8 mouse cellular contexts compared by ENCODE assay signal in genomic region chr1:169921710-169922211, GRCm38 (mm10). TPM values are rescaled to one million over a fixed set of nuclear protein-coding genes. Genes with fewer than 3 reads are reported as not detected.
DNase-seq lines count a peak whose midpoint lies in the region; ATAC-seq and TF ChIP-seq lines count a peak whose summit lies in the region.

No protein-coding gene starts in this region.

- no peak overlapping the region for H3K9ac ChIP-seq in MEL (ENCODE audit: control insufficient read depth, low read depth, low read length, poor library complexity, severe bottlenecking)
- H3K9ac ChIP-seq in liver, embryonic 13.5 days, result no peak overlapping the region
- no peak overlapping the region for H3K9ac ChIP-seq in stomach, embryonic 14.5 days (replicated peaks; ENCODE audit: low read depth, low read length)

- no peak overlapping the region for H3K27ac ChIP-seq in left cerebral cortex, adult 2 months
- H3K27ac ChIP-seq in MEL (ENCODE audit: control insufficient read depth, low read depth, low read length), result no peak overlapping the region
- no peak overlapping the region for H3K27ac ChIP-seq in liver, embryonic 13.5 days
- no peak overlapping the region for H3K27ac ChIP-seq in stomach, embryonic 14.5 days (ENCODE audit: low read length)

- no peak for TF ChIP-seq POLR2A in MEL (IDR thresholded peaks at IDR 0.05; ENCODE audit: control insufficient read depth in 1 of 2, insufficient read depth in 1 of 2, low read depth in 1 of 2, low read length in 2 of 2, poor library complexity in 1 of 2)

- no peaks in the 10 kb centered on the region for H3K9me3 ChIP-seq in MEL (replicated peaks; ENCODE audit: insufficient read depth, low read length)
- no peaks in the 10 kb centered on the region for H3K9me3 ChIP-seq in liver, embryonic 13.5 days (replicated peaks)
- H3K9me3 ChIP-seq in stomach, embryonic 14.5 days (ENCODE audit: control insufficient read depth, low read depth, low read length), result no peaks in the 10 kb centered on the region

- no peak for ATAC-seq in liver, embryonic 13.5 days (ENCODE audit: low read depth)
- ATAC-seq in stomach, embryonic 14.5 days (ENCODE audit: insufficient number of reproducible peaks, insufficient read depth, low FRiP score, low read depth), result peak; percentile 68

- peak in 1 of 2 experiments; percentile 38 for DNase-seq in left cerebral cortex, adult 2 months (ENCODE audit: extremely low spot score in 1 of 2, low spot score in 2 of 2)
- no peak for DNase-seq in left cerebral cortex, adult 11 months (ENCODE audit: low spot score)
- peak; percentile 73 for DNase-seq in MEL (ENCODE audit: low read depth, low spot score)
- DNase-seq in cerebellum, postnatal 10 days, result peak; percentile 61 to 69
- peak; percentile 41 for DNase-seq in heart, postnatal 4 days
- DNase-seq in liver, embryonic 13.5 days, result no peak
- no peak for DNase-seq in frontal cortex, postnatal 14 days (ENCODE audit: low spot score in 2 of 2)

- 0 out of 2 replicates have a peak overlapping the region, but pooled peaks have one; percentile 34 for H3K4me2 ChIP-seq in liver, embryonic 13.5 days
- H3K4me2 ChIP-seq in stomach, embryonic 14.5 days (replicated peaks; ENCODE audit: low read depth, low read length), result 0 out of 2 replicates have a peak overlapping the region, but pooled peaks have one; percentile 13

- no peak for TF ChIP-seq EP300 in MEL (IDR thresholded peaks at IDR 0.05; ENCODE audit: low read depth in 1 of 2, low read length in 2 of 2)

- intact Hi-C loops in left cerebral cortex, adult 2 months (cut with DNase I), result loop anchor here (5.0 kb wide), 1 partner anchor 216 kb away; no protein-coding TSS in a partner anchor

- no peak overlapping the region for H3K4me3 ChIP-seq in left cerebral cortex, adult 2 months
- peak overlapping the region; percentile 10 to 52; a peak in 3 of 4 replicates for H3K4me3 ChIP-seq in MEL (ENCODE audit: control insufficient read depth in 1 of 2, insufficient read depth in 1 of 2, low read depth in 2 of 2, low read length in 2 of 2)
- no peak overlapping the region for H3K4me3 ChIP-seq in liver, embryonic 13.5 days (replicated peaks)
- no peak overlapping the region for H3K4me3 ChIP-seq in stomach, embryonic 14.5 days (ENCODE audit: low read depth, low read length)

- H3K27me3 ChIP-seq in MEL (ENCODE audit: control insufficient read depth in 1 of 2, insufficient read depth in 2 of 2, low read length in 2 of 2), result no peaks in the 10 kb centered on the region; a peak in 1 of 4 replicates
- H3K27me3 ChIP-seq in liver, embryonic 13.5 days, result peaks cover 4% of the 10 kb centered on the region; the same call in 1 of the 2 replicates
- H3K27me3 ChIP-seq in stomach, embryonic 14.5 days (ENCODE audit: control insufficient read depth, insufficient read depth, low read length), result no peaks in the 10 kb centered on the region

- H3K36me3 ChIP-seq in MEL (ENCODE audit: control insufficient read depth in 1 of 2, insufficient read depth in 2 of 2, low read length in 2 of 2), result 0 out of 4 replicates have a peak, but pooled peaks cover 0 to 2% of the 10 kb centered on the region in 2 experiments
- H3K36me3 ChIP-seq in liver, embryonic 13.5 days, result no peaks in the 10 kb centered on the region
- H3K36me3 ChIP-seq in stomach, embryonic 14.5 days (ENCODE audit: control insufficient read depth, insufficient read depth, low read length), result no peaks in the 10 kb centered on the region

- peak; percentile 57 for TF ChIP-seq RAD21 in MEL (IDR thresholded peaks at IDR 0.05; ENCODE audit: low read depth, low read length)

- peak; percentile 91 for TF ChIP-seq CTCF in left cerebral cortex, adult 2 months (IDR thresholded peaks at IDR 0.05)
- peak; percentile 69 to 85 (median 80) for TF ChIP-seq CTCF in MEL (IDR thresholded peaks at IDR 0.05 in 2 of 3, conservative IDR thresholded peaks at IDR 0.05 in 1 of 3; ENCODE audit: control insufficient read depth in 1 of 3, insufficient read depth in 1 of 3, low read depth in 2 of 3, low read length in 3 of 3, poor library complexity in 1 of 3, severe bottlenecking in 1 of 3)

- no peaks in the 10 kb centered on the region for H3K79me2 ChIP-seq in MEL (ENCODE audit: control insufficient read depth, insufficient read depth, low read length, poor library complexity)

- no peaks in the 10 kb centered on the region for H3K4me1 ChIP-seq in MEL (ENCODE audit: control insufficient read depth in 1 of 2, insufficient read depth in 2 of 2, low read length in 2 of 2)
- H3K4me1 ChIP-seq in liver, embryonic 13.5 days (replicated peaks), result no peaks in the 10 kb centered on the region
- peaks cover 4% of the 10 kb centered on the region; the same call in 1 of the 2 replicates for H3K4me1 ChIP-seq in stomach, embryonic 14.5 days (ENCODE audit: control insufficient read depth, insufficient read depth, low read length)

- WGBS in liver, embryonic 13.5 days (ENCODE audit: insufficient replicate concordance), result 36% methylated on average over 8 of the region's 8 CpGs
- WGBS in stomach, embryonic 14.5 days, result 31% methylated on average over 8 of the region's 8 CpGs

TF ChIP-seq in MEL, 35 proteins besides CTCF, POLR2A, EP300 and RAD21:
- no peak for TF ChIP-seq USF1 (IDR thresholded peaks at IDR 0.05; ENCODE audit: low read depth, low read length)
- TF ChIP-seq MAZ (IDR thresholded peaks at IDR 0.05; ENCODE audit: low read depth, low read length), result no peak
- no peak for TF ChIP-seq UBTF (IDR thresholded peaks at IDR 0.05; ENCODE audit: borderline replicate concordance, insufficient read depth, low read depth, low read length)
- TF ChIP-seq MYB (IDR thresholded peaks at IDR 0.05; ENCODE audit: low read depth, low read length), result no peak
- TF ChIP-seq POLR2AphosphoS5 (IDR thresholded peaks at IDR 0.05; ENCODE audit: borderline replicate concordance, low read depth, low read length), result no peak
- TF ChIP-seq E2F4 (IDR thresholded peaks at IDR 0.05; ENCODE audit: borderline replicate concordance, low read depth, low read length), result no peak
- TF ChIP-seq SIN3A (IDR thresholded peaks at IDR 0.05; ENCODE audit: low read length), result no peak
- TF ChIP-seq MAFK (IDR thresholded peaks at IDR 0.05; ENCODE audit: borderline replicate concordance, low read depth, low read length), result no peak
- TF ChIP-seq SMC3 (IDR thresholded peaks at IDR 0.05; ENCODE audit: low read depth, low read length), result peak; percentile 75
- TF ChIP-seq ZC3H11A (IDR thresholded peaks at IDR 0.05; ENCODE audit: low read depth, low read length), result peak; percentile 38
- peak; percentile 89 for TF ChIP-seq ZNF384 (IDR thresholded peaks at IDR 0.05; ENCODE audit: low read depth, low read length)
- TF ChIP-seq NRF1 (IDR thresholded peaks at IDR 0.05; ENCODE audit: insufficient read depth, low read depth, low read length, poor library complexity, severe bottlenecking), result no peak

RNA-seq across cellular contexts. Expression of gene Ccdc190, which starts 6.7 kb away (rescaled TPM):
- 10 to 100 TPM; 15.3 to 21.5 TPM for total RNA-seq in left cerebral cortex, adult 2 months (2021)
- total RNA-seq in MEL (2012; rRNA removed), result not detected in 2 replicates
- polyA plus RNA-seq in MEL (2012; ENCODE audit: insufficient read depth in 1 of 2, insufficient read length in 2 of 2, low read depth in 1 of 2, low replicate concordance in 2 of 2, missing spikeins in 1 of 2), result not detected
- not detected for total RNA-seq in heart, postnatal 4 days (2021)
- not detected in 2 replicates for polyA plus RNA-seq in liver, embryonic 13.5 days (2015; fragmentation: Nextera tagmentation; extraction: Ambion mirVana)
- 0.38 TPM in 1 of 2 replicates, not detected in the other for polyA plus RNA-seq in stomach, embryonic 14.5 days (2014; fragmentation: Nextera tagmentation; extraction: Ambion mirVana)

RNA-seq across cellular contexts. Expression of gene Hsd17b7, which starts 47.3 kb away (rescaled TPM):
- total RNA-seq in left cerebral cortex, adult 2 months (2021), result 10 to 100 TPM; 16.7 to 18.0 TPM
- total RNA-seq in MEL (2012; rRNA removed), result 2.5 and 4.8 TPM in 2 replicates
- polyA plus RNA-seq in MEL (2012; ENCODE audit: insufficient read depth in 1 of 2, insufficient read length in 2 of 2, low read depth in 1 of 2, low replicate concordance in 2 of 2, missing spikeins in 1 of 2), result 1 to 10 TPM in 1 of 2 experiments, not detected in 1; 5.7 TPM
- 10 to 100 TPM; 30.9 to 34.2 TPM for total RNA-seq in heart, postnatal 4 days (2021)
- polyA plus RNA-seq in liver, embryonic 13.5 days (2015; fragmentation: Nextera tagmentation; extraction: Ambion mirVana), result 12.4 and 14.1 TPM in 2 replicates
- polyA plus RNA-seq in stomach, embryonic 14.5 days (2014; fragmentation: Nextera tagmentation; extraction: Ambion mirVana), result 18.3 and 19.3 TPM in 2 replicates

Comparison
In these comparisons a context has a peak if more than half of its experiments do, and no peak if none do; other contexts are left out.
1. DNase-seq: peak in MEL (single experiment), cerebellum, postnatal 10 days (2 of 2) and heart, postnatal 4 days (single experiment); none in left cerebral cortex, adult 11 months (single experiment), liver, embryonic 13.5 days (single experiment) and frontal cortex, postnatal 14 days (0 of 2).
2. H3K4me3 ChIP-seq: peak in MEL (2 of 2); none in left cerebral cortex, adult 2 months (single experiment), liver, embryonic 13.5 days (single experiment) and stomach, embryonic 14.5 days (single experiment).
3. RNA of gene Ccdc190, which starts 6.7 kb away (total RNA-seq): 15.3 to 21.5 TPM in left cerebral cortex, adult 2 months; not detected in heart, postnatal 4 days and not detected in MEL; every median in the first group is over 10 times any median in the second.